In genomic region chr12:41710608-41711007, GRCm38 (mm10) we compare ENCODE assay signal across 10 mouse cellular contexts.
"Had no signal": no experiment of that assay in that cellular context is flagged by ENCODE, and none has a peak within 500 bp of the region (broad histone marks: within the 10 kb centered on the region; RNA-seq: fewer than 3 reads in every experiment).

No protein-coding gene starts in this region.

- H3K4me2 ChIP-seq: limb, embryonic 12.5 days; neural tube, embryonic 12.5 days had no signal

- H3K4me3 ChIP-seq: left cerebral cortex, adult 2 months; limb, embryonic 12.5 days; neural tube, embryonic 12.5 days had no signal

- H3K9me3 ChIP-seq: limb, embryonic 12.5 days; neural tube, embryonic 12.5 days had no signal

- DNase-seq: kidney, postnatal 25 days; liver; lung, adult 18-20 months; lung, postnatal 36 days; midbrain, embryonic 14.5 days had no signal

- H3K9ac ChIP-seq: limb, embryonic 12.5 days; liver, embryonic 14.5 days; neural tube, embryonic 12.5 days had no signal

- H3K27ac ChIP-seq: left cerebral cortex, adult 2 months; limb, embryonic 12.5 days; liver, embryonic 14.5 days; neural tube, embryonic 12.5 days; stomach, postnatal 0 days had no signal

- H3K36me3 ChIP-seq: limb, embryonic 12.5 days; neural tube, embryonic 12.5 days had no signal

- H3K4me1 ChIP-seq: limb, embryonic 12.5 days; neural tube, embryonic 12.5 days had no signal

- H3K27me3 ChIP-seq: limb, embryonic 12.5 days; neural tube, embryonic 12.5 days had no signal
